Mouse (Mus musculus) midbrain, embryonic 13.5 days (tissue): Measurements from ENCODE around the gene Tex38. TPM values are rescaled to one million over a fixed set of nuclear protein-coding genes. Genes with fewer than 3 reads are reported as not detected.
A peak's percentile ranks its signal among the peaks of the same experiment; 100 is the strongest.

Experiments
- ATAC-seq: fragments of 200-750 bp; cut with Nextera tagmentation; 2 replicates; pipeline ENCODE4 v1.8.0; 2017; ENCODE audit warnings: mild to moderate bottlenecking, moderate TSS enrichment, moderate library complexity
- H3K27ac ChIP-seq: fragments of 300-500 bp; sonication (generic); 2 replicates; pipeline ENCODE4 v1.5.1; 2015; ENCODE audit warnings: inconsistent platforms, mild to moderate bottlenecking, moderate library complexity
- H3K27me3 ChIP-seq: fragments of 300-500 bp; sonication (generic); 2 replicates; pipeline ENCODE4 v1.6.1; 2015; ENCODE audit warnings: mild to moderate bottlenecking, inconsistent platforms
- H3K36me3 ChIP-seq: fragments of 300-500 bp; sonication (generic); 2 replicates; pipeline ENCODE4 v1.6.1; 2015; ENCODE audit warnings: mild to moderate bottlenecking, inconsistent platforms
- H3K4me1 ChIP-seq: fragments of 300-500 bp; sonication (generic); replicated peaks from 2 replicates; pipeline ENCODE4 v1.6.1; 2015; ENCODE audit warnings: inconsistent platforms
- H3K4me2 ChIP-seq: fragments of 300-500 bp; sonication (generic); replicated peaks from 2 replicates; pipeline ENCODE4 v1.6.1; 2015; ENCODE audit warnings: moderate library complexity, mild to moderate bottlenecking, inconsistent platforms
- H3K4me3 ChIP-seq: fragments of 300-500 bp; sonication (generic); replicated peaks from 2 replicates; pipeline ENCODE4 v1.5.1; 2015; ENCODE audit warnings: mild to moderate bottlenecking, inconsistent platforms
- H3K9ac ChIP-seq: fragments of 300-500 bp; sonication (generic); replicated peaks from 2 replicates; pipeline ENCODE4 v1.6.1; 2015; ENCODE audit warnings: mild to moderate bottlenecking, inconsistent platforms
- H3K9me3 ChIP-seq: fragments of 300-500 bp; sonication (generic); 2 replicates; pipeline ENCODE4 v1.6.1; 2016; ENCODE audit warnings: mild to moderate bottlenecking, inconsistent platforms
- WGBS: fragments of 180-500 bp; shearing (Covaris S2); methylation state at CpG from one replicate; pipeline ENCODE4 v1.1.7; 2015; 5-methylcytosine and 5-hydroxymethylcytosine counted together
- polyA plus RNA-seq: library from polyadenylated mRNA; unstranded; fragments of >200 nt; fragmentation: Nextera tagmentation; extraction: Ambion mirVana; gene quantifications from 2 replicates; pipeline ENCODE4 v1.2.1, GENCODE M21; 2015

The Tex38 gene
- polyA plus RNA-seq, 1 experiment from 2014 or later, result 0.54 TPM

DNA sequence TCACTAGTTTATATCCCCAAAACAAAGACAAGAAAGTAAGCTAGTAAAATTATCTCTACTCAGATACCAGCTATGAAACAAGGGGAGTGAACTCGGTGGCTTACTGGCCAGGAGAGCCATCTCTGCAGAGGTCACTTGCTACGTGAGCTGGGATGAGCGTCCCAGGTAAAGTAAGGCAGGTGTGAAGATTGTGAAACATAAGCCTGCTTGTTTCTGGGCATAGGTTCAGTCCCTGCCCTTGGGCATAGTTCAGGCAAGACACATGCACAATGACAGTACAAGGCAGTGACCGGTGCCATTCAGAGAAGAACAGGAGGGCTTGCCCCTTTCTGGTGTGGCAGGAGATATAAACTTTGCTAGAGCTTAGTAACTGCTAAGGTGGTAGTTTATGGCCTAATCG, 34.8 kb upstream of the Tex38 start:
- Histone ChIP-seq H3K27ac (no peak overlapping the region), H3K4me2 (no peak overlapping the region), H3K27me3 (no peaks in the 10 kb centered on the region), H3K9ac (no peak overlapping the region), H3K4me1 (no peaks in the 10 kb centered on the region), H3K4me3 (no peak overlapping the region), H3K36me3 (peaks cover 41% of the 10 kb centered on the region), H3K9me3 (no peaks in the 10 kb centered on the region)
- WGBS, result 93% methylated on average over 5 of the region's 5 CpGs
- no peak for ATAC-seq

DNA sequence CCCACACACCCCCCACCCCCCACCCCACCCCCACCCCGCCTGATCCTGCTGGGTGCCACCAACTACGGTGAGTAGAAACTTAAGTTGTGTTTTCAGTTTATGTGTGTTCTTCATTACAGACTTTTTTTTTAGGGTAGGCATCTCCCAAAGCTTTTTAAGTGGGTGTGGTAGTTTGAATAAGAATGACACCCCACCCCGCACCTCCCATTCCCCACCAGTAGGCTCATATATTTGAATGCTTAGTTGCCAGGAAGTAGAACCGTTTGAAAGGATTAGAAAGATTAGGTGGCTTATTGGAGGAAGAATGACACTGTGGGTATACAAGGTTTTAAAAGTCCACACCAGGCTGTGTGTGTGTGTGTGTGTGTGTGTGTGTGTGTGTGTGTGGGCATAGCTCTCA, 31.5 kb upstream of the Tex38 start:
- Histone ChIP-seq H3K9ac (no peak overlapping the region), H3K4me3 (no peak overlapping the region), H3K27me3 (no peaks in the 10 kb centered on the region), H3K27ac (no peak overlapping the region), H3K36me3 (peaks cover 43% of the 10 kb centered on the region), H3K4me1 (no peaks in the 10 kb centered on the region), H3K9me3 (no peaks in the 10 kb centered on the region), H3K4me2 (no peak overlapping the region)
- ATAC-seq, result no peak
- WGBS, result 73% methylated on average over 4 of the region's 4 CpGs

DNA sequence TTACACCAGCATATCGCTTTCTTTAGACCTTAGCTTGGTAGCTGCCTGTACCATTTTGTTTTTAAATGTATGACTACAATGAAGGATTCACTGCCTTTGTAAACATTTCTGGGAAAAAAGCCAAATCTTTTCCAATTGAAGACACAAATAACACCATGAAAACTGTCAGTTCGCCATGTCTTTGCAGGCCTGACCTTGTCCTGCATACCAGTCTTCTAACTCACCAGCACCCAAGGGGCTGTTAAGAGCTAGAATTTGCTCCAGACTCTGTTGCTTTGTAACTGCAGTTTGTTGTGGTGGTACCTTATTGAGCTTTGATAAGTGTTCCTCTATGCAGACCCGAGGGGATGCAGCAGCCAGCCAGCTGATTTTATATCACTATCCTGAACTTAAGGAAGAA, 19.2 kb upstream of the Tex38 start:
- peaks cover 58% of the 10 kb centered on the region for H3K36me3 ChIP-seq
- no peak overlapping the region for H3K4me3 ChIP-seq
- 88% methylated on average over 3 of the region's 3 CpGs for WGBS
- H3K27ac ChIP-seq, result no peak overlapping the region
- ATAC-seq, result no peak
- H3K4me1 ChIP-seq, result no peaks in the 10 kb centered on the region
- no peak overlapping the region for H3K4me2 ChIP-seq
- no peaks in the 10 kb centered on the region for H3K27me3 ChIP-seq
- H3K9me3 ChIP-seq, result no peaks in the 10 kb centered on the region
- H3K9ac ChIP-seq, result no peak overlapping the region

DNA sequence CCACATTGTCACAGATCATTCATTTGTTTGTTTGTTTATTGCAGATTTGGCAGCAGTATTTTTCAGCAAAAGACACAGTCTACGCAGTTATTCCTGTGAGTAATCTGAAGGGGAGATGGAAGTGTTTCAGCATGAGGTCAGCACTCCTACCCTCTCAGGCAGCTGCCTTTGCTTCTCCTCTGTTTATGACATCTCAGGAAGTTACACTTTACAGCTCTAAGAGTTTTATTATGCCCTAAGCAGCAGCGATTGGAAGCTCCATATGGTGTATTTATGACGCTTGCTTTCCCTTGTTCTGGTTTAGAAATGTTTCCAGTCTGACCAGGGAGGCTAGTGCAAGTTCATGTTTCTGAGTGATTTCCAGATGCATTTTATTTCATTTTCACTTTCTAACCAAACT, 14.5 kb upstream of the Tex38 start:
- over 99% methylated on average over 3 of the region's 3 CpGs for WGBS
- Histone ChIP-seq H3K4me1 (no peaks in the 10 kb centered on the region), H3K36me3 (peaks cover 63% of the 10 kb centered on the region), H3K9me3 (no peaks in the 10 kb centered on the region), H3K4me2 (no peak overlapping the region), H3K4me3 (no peak overlapping the region), H3K9ac (no peak overlapping the region), H3K27ac (no peak overlapping the region), H3K27me3 (no peaks in the 10 kb centered on the region)
- ATAC-seq, result no peak

DNA sequence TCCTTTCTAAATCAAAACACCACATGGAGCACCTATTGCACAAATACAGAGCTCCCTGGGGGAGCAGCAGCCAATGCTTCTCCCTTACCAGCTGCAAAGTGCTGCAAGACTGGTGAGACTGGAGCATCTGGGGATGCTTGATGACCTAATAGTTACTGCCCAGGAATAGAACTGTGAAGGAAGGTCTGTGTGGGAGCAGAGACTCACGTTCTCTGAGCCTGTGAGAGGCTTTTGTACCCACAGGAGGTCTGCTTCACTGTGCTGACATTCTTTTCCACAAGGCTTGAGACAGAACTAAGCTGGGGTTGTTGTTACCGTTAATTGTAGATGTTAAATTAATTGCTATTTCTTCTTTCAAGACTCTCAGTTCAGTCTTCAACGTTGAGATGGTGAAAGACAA, 10.0 kb upstream of the Tex38 start:
- Histone ChIP-seq H3K4me2 (no peak overlapping the region), H3K9ac (no peak overlapping the region), H3K27ac (no peak overlapping the region), H3K9me3 (no peaks in the 10 kb centered on the region), H3K4me3 (no peak overlapping the region), H3K4me1 (peaks cover 2% of the 10 kb centered on the region), H3K36me3 (peaks cover 49% of the 10 kb centered on the region), H3K27me3 (no peaks in the 10 kb centered on the region)
- 85% methylated on average over 3 of the region's 3 CpGs for WGBS
- ATAC-seq, result no peak

DNA sequence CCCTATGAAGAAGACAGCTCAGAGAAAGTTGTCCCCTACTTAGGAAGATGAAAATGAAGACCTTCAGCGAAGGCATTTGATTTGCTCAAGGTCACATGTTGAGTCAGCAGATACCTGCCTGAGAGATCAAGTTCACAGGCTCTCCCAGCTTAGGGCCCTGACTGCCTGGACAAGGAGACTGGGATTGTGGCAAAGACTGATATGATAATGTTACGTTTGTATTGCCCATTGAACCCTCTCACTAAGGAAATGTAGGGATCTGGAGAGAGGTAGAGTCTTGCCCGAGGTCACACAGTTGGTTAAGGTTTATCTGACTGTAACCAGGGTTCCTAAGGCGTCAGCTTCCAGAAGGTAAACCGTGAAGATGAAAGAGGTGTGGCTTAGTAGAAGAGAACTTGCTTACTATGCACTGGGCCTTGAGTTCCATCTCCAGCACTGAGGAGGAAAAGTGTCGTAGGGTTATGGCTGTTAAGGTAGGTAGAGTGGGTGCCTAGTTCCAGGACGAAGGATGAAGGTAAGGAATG, 4.8 kb upstream of the Tex38 start:
- WGBS, result 65% methylated on average over 7 of the region's 7 CpGs
- no peak overlapping the region for H3K27ac ChIP-seq
- peak overlapping the region; percentile 62 for H3K4me3 ChIP-seq
- peak overlapping the region; percentile 71 for H3K4me2 ChIP-seq
- no peaks in the 10 kb centered on the region for H3K9me3 ChIP-seq
- H3K9ac ChIP-seq, result peak overlapping the region; percentile 81
- H3K27me3 ChIP-seq, result no peaks in the 10 kb centered on the region
- peak; percentile 28 for ATAC-seq
- peaks cover 15% of the 10 kb centered on the region for H3K4me1 ChIP-seq
- peaks cover 22% of the 10 kb centered on the region for H3K36me3 ChIP-seq

DNA sequence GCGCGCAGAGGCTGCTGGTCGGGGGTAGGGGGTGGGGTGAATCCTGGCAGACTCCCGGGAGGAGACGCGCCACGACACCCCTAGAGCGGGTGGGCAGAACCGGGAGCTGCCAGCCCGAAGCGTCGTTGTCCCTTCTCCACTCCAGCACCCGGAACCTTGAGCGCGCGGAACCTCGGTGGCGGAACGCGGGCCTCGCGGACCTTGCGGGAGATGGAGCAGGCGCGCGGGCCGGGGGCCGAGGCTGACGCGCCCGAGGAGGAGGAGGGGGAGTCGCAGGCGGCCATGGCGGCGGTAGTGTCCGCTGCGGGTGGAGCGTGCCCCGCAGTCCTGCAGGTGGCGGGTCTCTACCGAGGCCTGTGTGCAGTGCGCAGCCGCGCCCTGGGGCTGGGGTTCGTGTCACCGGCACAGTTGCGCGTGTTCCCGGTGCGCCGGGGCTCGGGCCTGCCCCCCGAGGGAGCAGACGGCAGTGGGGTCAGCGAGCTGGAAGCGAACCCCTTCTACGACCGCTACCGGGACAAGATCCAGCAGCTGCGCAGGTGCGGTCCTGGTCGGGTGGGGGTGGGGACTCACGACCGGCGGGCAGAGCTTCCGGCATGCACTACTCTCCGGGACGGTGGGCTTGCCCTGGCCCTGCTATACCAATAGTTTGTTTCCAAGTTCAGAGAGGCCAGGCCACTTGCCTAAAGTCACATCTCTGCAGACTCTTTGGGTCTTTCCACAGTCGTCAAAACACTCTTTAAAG, 4.1 kb upstream of the Tex38 start, which contains the start of gene Atpaf1:
Atpaf1 (plus strand) TSS at position 44 of the 742 bp plus-strand sequence.
- peak within 1 kb of the TSS; percentile 71 for H3K4me2 ChIP-seq
- peak within 1 kb of the TSS; percentile 81 for H3K9ac ChIP-seq
- H3K9me3 ChIP-seq, result no peaks in the 10 kb centered on the region
- H3K36me3 ChIP-seq, result peaks cover 16% of the 10 kb centered on the region
- peak; percentile 96 for ATAC-seq
- H3K4me3 ChIP-seq, result peak within 1 kb of the TSS; percentile 62
- no peaks in the 10 kb centered on the region for H3K27me3 ChIP-seq
- H3K27ac ChIP-seq, result peak within 1 kb of the TSS; percentile 35; the same call in 1 of the 2 replicates
- WGBS, result under 1% methylated on average over 67 of the region's 69 CpGs
- H3K4me1 ChIP-seq, result peaks cover 15% of the 10 kb centered on the region

DNA sequence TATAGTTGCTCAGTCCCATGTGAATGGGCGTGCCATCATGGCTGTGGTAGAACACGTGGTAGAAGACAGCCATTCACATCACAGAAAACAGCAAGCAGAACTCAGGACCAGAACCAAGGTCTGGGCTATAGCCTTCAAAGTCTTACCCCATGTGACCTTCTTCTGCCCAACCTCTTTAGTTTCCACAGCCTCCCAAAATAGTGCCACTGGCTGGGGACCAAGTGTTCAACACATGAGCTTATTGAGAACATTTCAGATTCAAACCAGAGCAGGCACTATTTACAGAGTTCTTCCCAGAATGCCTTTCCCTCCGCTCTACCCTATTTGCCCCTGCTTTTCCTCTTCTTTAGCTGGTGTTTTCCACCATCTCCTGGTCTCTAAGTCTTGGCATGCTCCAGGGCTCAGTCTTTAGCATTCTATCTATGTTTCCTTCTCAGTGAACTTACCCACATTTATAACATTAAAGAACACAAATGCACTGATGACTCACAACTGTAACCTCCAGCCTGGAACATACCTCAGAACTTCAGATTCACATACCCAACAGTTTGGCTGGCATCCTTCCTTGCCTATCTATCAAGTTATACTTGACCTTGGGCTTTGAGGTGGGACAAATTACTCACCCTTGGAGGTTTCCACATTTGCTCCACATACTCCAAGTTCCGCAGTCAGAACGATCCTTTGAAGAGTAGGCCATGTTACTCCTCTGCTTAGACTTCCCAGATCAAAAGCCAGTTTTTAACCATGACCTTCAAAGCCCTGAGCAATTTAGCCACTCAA, 1.4 kb upstream of the Tex38 start:
- Histone ChIP-seq H3K4me1 (peaks cover 15% of the 10 kb centered on the region), H3K9ac (no peak overlapping the region), H3K27me3 (no peaks in the 10 kb centered on the region), H3K4me2 (no peak overlapping the region), H3K4me3 (no peak overlapping the region), H3K27ac (no peak overlapping the region), H3K36me3 (peaks cover 4% of the 10 kb centered on the region; the same call in 1 of the 2 replicates), H3K9me3 (no peaks in the 10 kb centered on the region)
- no peak for ATAC-seq
- WGBS, result 93% methylated on average over 5 of the region's 5 CpGs

DNA sequence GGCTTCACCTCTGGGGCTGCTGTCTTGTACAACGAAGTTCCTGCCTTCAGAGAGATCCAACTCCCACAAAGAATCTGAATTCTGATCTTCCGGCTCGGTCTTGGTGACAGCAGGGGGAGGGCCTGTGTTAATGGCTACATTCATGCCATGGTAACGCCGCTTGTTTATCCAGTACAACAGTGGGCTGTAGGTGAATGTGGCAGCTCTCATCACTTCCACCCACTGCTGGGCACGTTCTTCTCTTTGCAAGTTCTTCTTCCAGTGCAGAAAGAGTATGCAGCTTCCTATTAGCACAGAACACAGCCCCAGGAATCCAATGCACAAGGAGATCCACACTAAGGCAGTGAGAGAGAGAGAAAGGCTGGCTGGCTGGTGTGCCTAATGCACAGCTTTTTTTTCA, 549 bp downstream of the Tex38 start:
- WGBS, result 52% methylated on average over 6 of the region's 6 CpGs
- H3K36me3 ChIP-seq, result peaks cover 14% of the 10 kb centered on the region
- ATAC-seq, result no peak
- H3K4me1 ChIP-seq, result peaks cover 6% of the 10 kb centered on the region
- no peak overlapping the region for H3K27ac ChIP-seq
- no peak overlapping the region for H3K9ac ChIP-seq
- no peaks in the 10 kb centered on the region for H3K9me3 ChIP-seq
- no peak overlapping the region for H3K4me3 ChIP-seq
- no peaks in the 10 kb centered on the region for H3K27me3 ChIP-seq
- no peak overlapping the region for H3K4me2 ChIP-seq

DNA sequence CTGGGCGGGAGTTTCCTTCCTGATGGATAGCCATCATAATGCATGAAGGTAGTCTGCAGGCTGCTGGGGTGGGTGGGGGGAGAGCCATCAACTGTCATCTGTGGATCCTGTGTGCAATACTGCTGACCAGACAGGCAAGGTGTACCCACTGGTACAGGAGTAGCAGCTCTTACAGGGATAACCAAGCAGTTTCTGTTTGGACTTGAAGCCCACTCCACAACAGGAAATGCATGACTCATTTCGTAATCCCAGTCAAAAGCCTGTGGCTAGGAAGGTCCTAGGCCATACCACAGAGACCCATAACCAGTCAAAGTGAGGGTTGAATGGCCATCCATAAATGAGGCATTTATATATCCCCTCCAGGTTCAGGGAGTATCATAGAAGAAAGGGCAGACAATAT, 3.2 kb downstream of the Tex38 start:
- ATAC-seq, result no peak
- Histone ChIP-seq H3K9ac (no peak overlapping the region), H3K9me3 (no peaks in the 10 kb centered on the region), H3K27ac (no peak overlapping the region), H3K36me3 (peaks cover 35% of the 10 kb centered on the region), H3K4me3 (no peak overlapping the region), H3K4me1 (no peaks in the 10 kb centered on the region), H3K27me3 (no peaks in the 10 kb centered on the region), H3K4me2 (no peak overlapping the region)
- 95% methylated on average over 2 of the region's 2 CpGs for WGBS

DNA sequence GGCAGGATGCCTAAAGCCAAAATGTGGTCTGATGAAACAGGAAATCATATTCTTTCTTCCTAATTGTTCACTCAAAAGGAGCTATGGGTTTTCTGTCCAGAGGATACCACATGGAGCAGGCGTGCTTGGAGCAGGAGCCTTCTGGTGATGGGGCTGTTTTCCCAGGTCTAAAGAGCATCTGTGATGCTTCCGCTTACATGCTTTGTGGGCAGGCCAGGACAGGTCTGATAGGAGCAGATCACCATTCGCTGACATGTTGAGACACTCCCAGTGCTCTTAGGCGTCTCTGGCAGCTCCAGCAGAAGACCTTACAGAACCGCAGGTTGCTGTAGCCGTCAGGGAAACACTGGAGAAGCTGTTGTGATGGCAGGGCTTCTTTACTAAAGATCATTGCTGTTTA, 5.8 kb downstream of the Tex38 start:
- no peak overlapping the region for H3K4me3 ChIP-seq
- H3K27me3 ChIP-seq, result no peaks in the 10 kb centered on the region
- H3K36me3 ChIP-seq, result peaks cover 47% of the 10 kb centered on the region
- whole genome bisulfite sequencing, result 90% methylated on average over 6 of the region's 6 CpGs
- H3K9ac ChIP-seq, result no peak overlapping the region
- H3K9me3 ChIP-seq, result no peaks in the 10 kb centered on the region
- no peak overlapping the region for H3K4me2 ChIP-seq
- ATAC-seq, result no peak
- H3K27ac ChIP-seq, result no peak overlapping the region
- H3K4me1 ChIP-seq, result no peaks in the 10 kb centered on the region
